Comparison of ENCODE assay signal across 8 mouse cellular contexts in the genomic region with DNA sequence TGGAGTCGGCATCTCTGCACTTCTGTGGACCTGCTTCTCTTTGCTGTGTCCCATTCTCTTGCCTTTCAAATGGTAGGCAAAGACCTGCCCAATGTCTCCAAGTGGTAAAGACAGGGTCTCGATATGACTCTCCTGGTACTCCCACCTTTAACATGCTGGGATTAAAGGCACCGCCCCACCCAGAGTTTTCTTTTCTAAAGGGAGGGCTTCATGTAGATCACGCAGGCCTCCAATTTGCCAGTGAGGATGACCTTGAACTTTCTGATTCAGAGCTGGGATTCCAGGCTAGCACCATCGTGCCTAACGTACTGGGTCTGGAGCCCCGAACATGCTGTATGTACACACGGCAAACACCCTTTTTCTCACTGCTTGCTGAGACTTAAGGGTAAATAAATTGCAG. TPM values are rescaled to one million over a fixed set of nuclear protein-coding genes. Genes with fewer than 3 reads are reported as not detected.
DNase-seq lines count a peak whose midpoint lies in the region; ATAC-seq lines count a peak whose summit lies in the region.

No protein-coding gene starts in this region.

- intact Hi-C loops in left cerebral cortex, postnatal 4 days (cut with DNase I), result no loop called here

- H3K36me3 ChIP-seq in kidney, embryonic 16.5 days (ENCODE audit: insufficient read depth, low read length), result peaks cover 1% of the 10 kb centered on the region; the same call in 1 of the 2 replicates
- H3K36me3 ChIP-seq in hindbrain, embryonic 12.5 days, result no peaks in the 10 kb centered on the region; the same call in 1 of the 2 replicates
- H3K36me3 ChIP-seq in midbrain, embryonic 16.5 days (ENCODE audit: control insufficient read depth, insufficient read depth, low read length), result no peaks in the 10 kb centered on the region

- H3K27ac ChIP-seq in kidney, embryonic 16.5 days (ENCODE audit: low read length), result peak overlapping the region; percentile 94
- peak overlapping the region; percentile 82; the same call in 1 of the 2 replicates for H3K27ac ChIP-seq in hindbrain, embryonic 12.5 days
- H3K27ac ChIP-seq in midbrain, embryonic 16.5 days (ENCODE audit: low read length), result 0 out of 2 replicates have a peak overlapping the region, but pooled peaks have one; percentile 73

- peaks cover 36% of the 10 kb centered on the region for H3K4me1 ChIP-seq in kidney, embryonic 16.5 days (ENCODE audit: insufficient read depth, low read length)
- peaks cover 36% of the 10 kb centered on the region for H3K4me1 ChIP-seq in hindbrain, embryonic 12.5 days
- H3K4me1 ChIP-seq in midbrain, embryonic 16.5 days (ENCODE audit: control insufficient read depth, insufficient read depth, low read length), result peaks cover 26% of the 10 kb centered on the region

- peak overlapping the region; percentile 77 for H3K9ac ChIP-seq in kidney, embryonic 16.5 days (replicated peaks; ENCODE audit: low read length)
- peak overlapping the region; percentile 66 for H3K9ac ChIP-seq in hindbrain, embryonic 12.5 days
- peak overlapping the region; percentile 52 for H3K9ac ChIP-seq in midbrain, embryonic 16.5 days (ENCODE audit: low read depth, low read length)

- no peaks in the 10 kb centered on the region for H3K9me3 ChIP-seq in kidney, embryonic 16.5 days (ENCODE audit: low read length)
- no peaks in the 10 kb centered on the region for H3K9me3 ChIP-seq in hindbrain, embryonic 12.5 days (replicated peaks)
- no peaks in the 10 kb centered on the region for H3K9me3 ChIP-seq in midbrain, embryonic 16.5 days (replicated peaks; ENCODE audit: control insufficient read depth, low read length, poor library complexity, severe bottlenecking)

- peak overlapping the region; percentile 59 for H3K4me3 ChIP-seq in kidney, embryonic 16.5 days (ENCODE audit: low read length)
- H3K4me3 ChIP-seq in hindbrain, embryonic 12.5 days, result peak overlapping the region; percentile 52
- H3K4me3 ChIP-seq in midbrain, embryonic 16.5 days (ENCODE audit: low read depth, low read length), result peak overlapping the region; percentile 41

- no peak for DNase-seq in kidney, postnatal 36 days
- DNase-seq in adrenal gland, adult 8-10 months, result peak; percentile 62
- no peak for DNase-seq in left cerebral cortex, postnatal 4 days
- DNase-seq in right cerebral cortex, postnatal 25 days, result no peak

- no peak for ATAC-seq in kidney, embryonic 16.5 days (ENCODE audit: low FRiP score, low TSS enrichment)
- no peak for ATAC-seq in hindbrain, embryonic 12.5 days (ENCODE audit: low FRiP score)
- no peak for ATAC-seq in midbrain, embryonic 16.5 days
- ATAC-seq in activated CD4-positive, CD25-positive, alpha-beta regulatory T cell, adult 4 months, result no peak

- WGBS in kidney, embryonic 16.5 days, result 3% methylated on average over 8 of the region's 8 CpGs
- 5% methylated on average over 8 of the region's 8 CpGs for WGBS in hindbrain, embryonic 12.5 days
- 4% methylated on average over 8 of the region's 8 CpGs for WGBS in midbrain, embryonic 16.5 days

- peak overlapping the region; percentile 80 for H3K4me2 ChIP-seq in kidney, embryonic 16.5 days (replicated peaks; ENCODE audit: low read depth, low read length)
- peak overlapping the region; percentile 78 for H3K4me2 ChIP-seq in hindbrain, embryonic 12.5 days (replicated peaks)
- H3K4me2 ChIP-seq in midbrain, embryonic 16.5 days (ENCODE audit: low read length), result peak overlapping the region; percentile 97

- H3K27me3 ChIP-seq in kidney, embryonic 16.5 days (ENCODE audit: insufficient read depth, low read length), result no peaks in the 10 kb centered on the region
- no peaks in the 10 kb centered on the region for H3K27me3 ChIP-seq in hindbrain, embryonic 12.5 days
- H3K27me3 ChIP-seq in midbrain, embryonic 16.5 days (ENCODE audit: control insufficient read depth, insufficient read depth, low read depth, low read length), result peaks cover 3% of the 10 kb centered on the region; the same call in 1 of the 2 replicates

RNA-seq across cellular contexts. Expression of gene Set, which starts 6.1 kb away (rescaled TPM):
- polyA plus RNA-seq in kidney, embryonic 16.5 days (2015; fragmentation: Nextera tagmentation; extraction: Ambion mirVana), result 430 and 458 TPM in 2 replicates
- total RNA-seq in adrenal gland, adult 8-10 months (2022), result 100 to 1,000 TPM; 205 to 257 (median 225) TPM
- polyA plus RNA-seq in hindbrain, embryonic 12.5 days (2016; fragmentation: Nextera tagmentation; extraction: Ambion mirVana), result 558 and 568 TPM in 2 replicates
- polyA plus RNA-seq in midbrain, embryonic 16.5 days (2015; fragmentation: Nextera tagmentation; extraction: Ambion mirVana), result 314 and 357 TPM in 2 replicates
- 100 to 1,000 TPM; 369 to 379 TPM for polyA plus RNA-seq in activated CD4-positive, CD25-positive, alpha-beta regulatory T cell, adult 4 months (2017; shearing (Covaris generic))
- total RNA-seq in left cerebral cortex, postnatal 4 days (2021), result 100 to 1,000 TPM; 323 to 344 TPM

RNA-seq across cellular contexts. Expression of gene Pkn3, which starts 14.2 kb away (rescaled TPM):
- 13.5 and 15.9 TPM in 2 replicates for polyA plus RNA-seq in kidney, embryonic 16.5 days (2015; fragmentation: Nextera tagmentation; extraction: Ambion mirVana)
- 1 to 10 TPM; 4.8 to 6.6 (median 5.8) TPM for total RNA-seq in adrenal gland, adult 8-10 months (2022)
- polyA plus RNA-seq in hindbrain, embryonic 12.5 days (2016; fragmentation: Nextera tagmentation; extraction: Ambion mirVana), result 7.0 and 7.2 TPM in 2 replicates
- 1.5 and 2.1 TPM in 2 replicates for polyA plus RNA-seq in midbrain, embryonic 16.5 days (2015; fragmentation: Nextera tagmentation; extraction: Ambion mirVana)
- polyA plus RNA-seq in activated CD4-positive, CD25-positive, alpha-beta regulatory T cell, adult 4 months (2017; shearing (Covaris generic)), result under 1 TPM in 1 of 2 experiments, not detected in 1; 0.41 TPM
- total RNA-seq in left cerebral cortex, postnatal 4 days (2021), result 1 to 10 TPM; 2.1 to 2.6 TPM

RNA-seq across cellular contexts. Expression of gene Wdr34, which starts 14.6 kb away (rescaled TPM):
- polyA plus RNA-seq in kidney, embryonic 16.5 days (2015; fragmentation: Nextera tagmentation; extraction: Ambion mirVana), result 42.5 and 44.1 TPM in 2 replicates
- total RNA-seq in adrenal gland, adult 8-10 months (2022), result 10 to 100 TPM; 19.5 to 31.7 (median 26.6) TPM
- 40.4 and 41.0 TPM in 2 replicates for polyA plus RNA-seq in hindbrain, embryonic 12.5 days (2016; fragmentation: Nextera tagmentation; extraction: Ambion mirVana)
- 82.5 and 85.9 TPM in 2 replicates for polyA plus RNA-seq in midbrain, embryonic 16.5 days (2015; fragmentation: Nextera tagmentation; extraction: Ambion mirVana)
- polyA plus RNA-seq in activated CD4-positive, CD25-positive, alpha-beta regulatory T cell, adult 4 months (2017; shearing (Covaris generic)), result 1 to 10 TPM in 1 of 2 experiments, under 1 TPM in 1; 0.87 to 1.4 TPM
- 10 to 100 TPM; 61.4 to 71.8 TPM for total RNA-seq in left cerebral cortex, postnatal 4 days (2021)

RNA-seq across cellular contexts. Expression of gene Zdhhc12, which starts 30.2 kb away (rescaled TPM):
- polyA plus RNA-seq in kidney, embryonic 16.5 days (2015; fragmentation: Nextera tagmentation; extraction: Ambion mirVana), result 41.6 and 42.6 TPM in 2 replicates
- total RNA-seq in adrenal gland, adult 8-10 months (2022), result 10 to 100 TPM; 16.4 to 23.9 (median 17.6) TPM
- 23.7 and 25.5 TPM in 2 replicates for polyA plus RNA-seq in hindbrain, embryonic 12.5 days (2016; fragmentation: Nextera tagmentation; extraction: Ambion mirVana)
- polyA plus RNA-seq in midbrain, embryonic 16.5 days (2015; fragmentation: Nextera tagmentation; extraction: Ambion mirVana), result 21.1 and 26.9 TPM in 2 replicates
- 10 to 100 TPM; 31.6 to 32.4 TPM for polyA plus RNA-seq in activated CD4-positive, CD25-positive, alpha-beta regulatory T cell, adult 4 months (2017; shearing (Covaris generic))
- total RNA-seq in left cerebral cortex, postnatal 4 days (2021), result 10 to 100 TPM; 14.9 to 15.6 TPM

Comparison
In these comparisons a context has a peak if more than half of its experiments do, and no peak if none do; other contexts are left out.
1. RNA of gene Wdr34, which starts 14.6 kb away (polyA plus RNA-seq): 82.5 to 85.9 TPM in midbrain, embryonic 16.5 days, 42.5 to 44.1 TPM in kidney, embryonic 16.5 days and 40.4 to 41.0 TPM in hindbrain, embryonic 12.5 days; 0.87 to 1.4 TPM in activated CD4-positive, CD25-positive, alpha-beta regulatory T cell, adult 4 months; every median in the first group is over 10 times any median in the second.
2. Peak in every context shown above with its lines, with median percentiles within 50 percentile points of each other: H3K27ac ChIP-seq, H3K4me2 ChIP-seq, H3K4me3 ChIP-seq and H3K9ac ChIP-seq.